Mouse (Mus musculus) forebrain, embryonic 12.5 days (tissue): ENCODE measurements around the gene Zrsr2. TPM values are rescaled to one million over a fixed set of nuclear protein-coding genes. Genes with fewer than 3 reads are reported as not detected.

Source experiments
- ATAC-seq: fragments of 200-750 bp; cut with Nextera tagmentation; 2 replicates; pipeline ENCODE4 v1.8.0; 2017; ENCODE audit warnings: moderate TSS enrichment; ENCODE audit not compliant: low FRiP score
- H3K27ac ChIP-seq: fragments of 300-500 bp; sonication (generic); 2 replicates; pipeline ENCODE4 v1.5.1; 2016; ENCODE audit warnings: mild to moderate bottlenecking
- H3K27me3 ChIP-seq: fragments of 300-500 bp; sonication (generic); 2 replicates; pipeline ENCODE4 v1.6.1; 2016; ENCODE audit warnings: mild to moderate bottlenecking
- H3K36me3 ChIP-seq: fragments of 300-500 bp; sonication (generic); replicated peaks from 2 replicates; pipeline ENCODE4 v1.6.1; 2016; ENCODE audit warnings: mild to moderate bottlenecking
- H3K4me1 ChIP-seq: fragments of 300-500 bp; sonication (generic); 2 replicates; pipeline ENCODE4 v1.6.1; 2016
- H3K4me2 ChIP-seq: fragments of 300-500 bp; sonication (generic); 2 replicates; pipeline ENCODE4 v1.6.1; 2016; ENCODE audit warnings: mild to moderate bottlenecking, moderate library complexity
- H3K4me3 ChIP-seq: fragments of 300-500 bp; sonication (generic); replicated peaks from 2 replicates; pipeline ENCODE4 v1.5.1; 2016; ENCODE audit warnings: mild to moderate bottlenecking
- H3K9ac ChIP-seq: fragments of 300-500 bp; sonication (generic); 2 replicates; pipeline ENCODE4 v1.6.1; 2016; ENCODE audit warnings: mild to moderate bottlenecking
- H3K9me3 ChIP-seq: fragments of 300-500 bp; sonication (generic); 2 replicates; pipeline ENCODE4 v1.6.1; 2016
- WGBS: fragments of 180-500 bp; shearing (Covaris S2); methylation state at CpG from one replicate; pipeline ENCODE4 v1.1.7; 2016; 5-methylcytosine and 5-hydroxymethylcytosine counted together
- polyA plus RNA-seq: library from polyadenylated mRNA; unstranded; fragments of >200 nt; fragmentation: Nextera tagmentation; extraction: Ambion mirVana; gene quantifications from 2 replicates; pipeline ENCODE4 v1.2.1, GENCODE M21; 2016

Zrsr2 gene
- polyA plus RNA-seq, 1 experiment from 2014 or later = 79.5 TPM

DNA sequence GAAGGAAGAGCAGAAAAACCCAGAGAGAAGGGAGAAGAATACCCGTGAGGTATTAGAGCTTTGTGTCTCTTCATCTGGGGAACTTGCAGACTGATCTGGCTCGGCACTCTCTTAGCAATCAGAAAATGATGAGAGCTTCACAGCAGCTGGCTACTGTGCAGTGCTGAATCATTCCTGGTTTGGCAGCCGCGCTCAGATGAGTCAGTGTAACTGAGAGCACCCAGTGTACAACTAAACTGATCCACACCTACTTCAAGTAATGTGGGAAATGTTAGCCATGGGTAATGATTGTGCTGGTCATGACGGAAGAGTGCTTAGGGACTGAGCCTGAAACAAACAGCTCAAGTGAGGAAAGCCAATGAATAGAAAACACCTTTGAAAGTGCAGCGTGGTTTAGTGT, 19.9 kb downstream of the Zrsr2 start:
- 87% methylated on average over 6 of the region's 6 CpGs for WGBS

DNA sequence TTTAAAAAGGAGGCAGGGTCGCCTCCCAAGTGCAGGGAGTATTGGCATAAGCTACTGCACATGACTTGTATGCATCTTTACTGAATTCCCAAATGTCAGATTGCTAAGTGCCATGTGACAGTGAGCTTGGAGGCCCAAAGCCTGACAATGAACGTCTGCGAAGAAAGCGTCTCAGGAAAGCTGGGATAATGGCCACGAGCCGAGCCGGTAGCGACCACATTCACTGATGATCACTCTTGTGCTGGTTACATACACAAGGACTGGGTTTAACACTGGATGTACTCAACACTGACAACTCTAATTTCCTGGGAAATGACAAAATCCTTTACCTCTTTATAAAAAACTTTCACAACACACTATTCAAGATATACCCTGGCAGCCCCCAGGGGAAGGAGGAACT, 23.7 kb downstream of the Zrsr2 start:
- Histone ChIP-seq H3K27me3 (peaks cover 14% of the 10 kb centered on the region), H3K4me3 (no peak overlapping the region), H3K4me1 (no peaks in the 10 kb centered on the region), H3K27ac (no peak overlapping the region), H3K9ac (no peak overlapping the region), H3K36me3 (0 out of 2 replicates have a peak, but pooled peaks cover 3% of the 10 kb centered on the region), H3K4me2 (no peak overlapping the region), H3K9me3 (no peaks in the 10 kb centered on the region)
- 83% methylated on average over 8 of the region's 8 CpGs for WGBS
- no peak for ATAC-seq

More for the DNA sequence above, 19.9 kb downstream of the Zrsr2 start:
- no peak for ATAC-seq
- H3K4me1 ChIP-seq = no peaks in the 10 kb centered on the region
- H3K4me3 ChIP-seq = no peak overlapping the region
- no peaks in the 10 kb centered on the region for H3K9me3 ChIP-seq
- H3K4me2 ChIP-seq = no peak overlapping the region
- peaks cover 16% of the 10 kb centered on the region for H3K27me3 ChIP-seq
- peaks cover 16% of the 10 kb centered on the region for H3K36me3 ChIP-seq
- H3K27ac ChIP-seq = no peak overlapping the region
- no peak overlapping the region for H3K9ac ChIP-seq

DNA sequence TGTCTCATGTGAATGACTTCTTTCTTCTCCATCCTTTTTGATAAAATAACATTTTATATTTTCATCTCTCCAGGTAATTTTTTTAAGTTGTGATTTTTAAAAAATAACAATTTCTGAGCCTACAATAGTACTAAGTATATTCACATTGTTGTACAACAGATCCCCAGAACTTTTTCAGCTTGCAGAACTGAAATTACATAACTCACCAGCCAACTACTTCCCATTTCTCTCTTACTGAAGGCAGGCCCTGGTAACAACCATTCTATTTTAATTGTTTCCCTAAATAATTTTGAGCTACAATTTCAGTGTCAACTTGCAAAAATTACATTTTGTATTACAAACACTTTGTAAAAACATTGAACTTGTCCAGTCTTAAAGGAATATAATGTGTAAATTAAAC, 28.9 kb downstream of the Zrsr2 start:
- Histone ChIP-seq H3K36me3 (no peaks in the 10 kb centered on the region), H3K9me3 (no peaks in the 10 kb centered on the region), H3K4me2 (no peak overlapping the region), H3K4me1 (no peaks in the 10 kb centered on the region), H3K27me3 (0 out of 2 replicates have a peak, but pooled peaks cover 4% of the 10 kb centered on the region), H3K27ac (no peak overlapping the region), H3K4me3 (no peak overlapping the region), H3K9ac (no peak overlapping the region)
- no peak for ATAC-seq

DNA sequence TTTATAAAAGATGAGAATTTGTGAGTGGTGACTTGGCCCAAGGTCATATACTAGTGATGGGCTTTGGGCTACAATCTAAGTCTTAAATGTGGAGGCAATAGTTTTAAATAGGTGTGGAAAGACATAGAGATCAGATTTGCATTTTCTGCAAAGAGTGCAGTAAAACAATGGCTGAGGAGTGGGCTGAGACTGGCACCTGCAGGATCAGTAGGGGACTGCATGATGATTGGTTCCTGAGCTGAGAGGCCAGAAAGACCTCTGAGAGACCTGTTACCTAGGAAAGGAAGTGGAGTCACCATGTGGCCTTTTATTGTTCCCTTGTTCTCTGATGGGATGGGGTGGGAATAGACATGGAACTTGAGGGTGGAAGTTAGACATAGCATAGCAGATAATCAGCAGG, 45.7 kb downstream of the Zrsr2 start:
- Histone ChIP-seq H3K9me3 (no peaks in the 10 kb centered on the region), H3K4me2 (no peak overlapping the region), H3K27me3 (no peaks in the 10 kb centered on the region; the same call in none of the 2 replicates), H3K4me1 (no peaks in the 10 kb centered on the region), H3K9ac (no peak overlapping the region), H3K36me3 (no peaks in the 10 kb centered on the region; the same call in 1 of the 2 replicates), H3K27ac (no peak overlapping the region), H3K4me3 (no peak overlapping the region)
- no peak for ATAC-seq

DNA sequence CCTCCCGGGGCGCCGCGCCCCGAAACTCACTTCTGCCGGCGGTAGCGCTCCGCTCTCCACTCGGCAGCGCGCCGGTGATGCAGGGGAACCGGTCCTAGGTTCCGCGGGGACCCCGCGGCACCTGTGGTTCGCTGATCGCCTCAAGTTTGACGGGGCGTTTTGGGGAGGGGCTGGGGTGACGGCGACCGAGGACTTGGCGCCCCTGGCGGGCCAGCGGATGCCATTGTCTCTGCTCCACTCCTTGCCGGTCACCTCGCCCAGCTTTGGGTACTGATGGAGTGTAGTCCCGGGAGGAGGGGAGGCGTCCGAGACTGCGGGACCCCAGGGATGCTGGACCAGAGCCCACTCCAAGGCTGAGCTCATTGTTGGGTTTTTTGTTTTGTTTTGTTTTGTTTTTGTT, 49.1 kb downstream of the Zrsr2 start:
- no peaks in the 10 kb centered on the region for H3K36me3 ChIP-seq
- H3K4me2 ChIP-seq = peak overlapping the region; percentile 48
- 22% methylated on average over 33 of the region's 34 CpGs for WGBS
- H3K9ac ChIP-seq = peak overlapping the region; percentile 61
- H3K27me3 ChIP-seq = no peaks in the 10 kb centered on the region; the same call in none of the 2 replicates
- peak overlapping the region; percentile 61 for H3K4me3 ChIP-seq
- peak overlapping the region; percentile 94 for H3K27ac ChIP-seq
- ATAC-seq = peak; percentile 65
- no peaks in the 10 kb centered on the region for H3K4me1 ChIP-seq
- H3K9me3 ChIP-seq = no peaks in the 10 kb centered on the region

DNA sequence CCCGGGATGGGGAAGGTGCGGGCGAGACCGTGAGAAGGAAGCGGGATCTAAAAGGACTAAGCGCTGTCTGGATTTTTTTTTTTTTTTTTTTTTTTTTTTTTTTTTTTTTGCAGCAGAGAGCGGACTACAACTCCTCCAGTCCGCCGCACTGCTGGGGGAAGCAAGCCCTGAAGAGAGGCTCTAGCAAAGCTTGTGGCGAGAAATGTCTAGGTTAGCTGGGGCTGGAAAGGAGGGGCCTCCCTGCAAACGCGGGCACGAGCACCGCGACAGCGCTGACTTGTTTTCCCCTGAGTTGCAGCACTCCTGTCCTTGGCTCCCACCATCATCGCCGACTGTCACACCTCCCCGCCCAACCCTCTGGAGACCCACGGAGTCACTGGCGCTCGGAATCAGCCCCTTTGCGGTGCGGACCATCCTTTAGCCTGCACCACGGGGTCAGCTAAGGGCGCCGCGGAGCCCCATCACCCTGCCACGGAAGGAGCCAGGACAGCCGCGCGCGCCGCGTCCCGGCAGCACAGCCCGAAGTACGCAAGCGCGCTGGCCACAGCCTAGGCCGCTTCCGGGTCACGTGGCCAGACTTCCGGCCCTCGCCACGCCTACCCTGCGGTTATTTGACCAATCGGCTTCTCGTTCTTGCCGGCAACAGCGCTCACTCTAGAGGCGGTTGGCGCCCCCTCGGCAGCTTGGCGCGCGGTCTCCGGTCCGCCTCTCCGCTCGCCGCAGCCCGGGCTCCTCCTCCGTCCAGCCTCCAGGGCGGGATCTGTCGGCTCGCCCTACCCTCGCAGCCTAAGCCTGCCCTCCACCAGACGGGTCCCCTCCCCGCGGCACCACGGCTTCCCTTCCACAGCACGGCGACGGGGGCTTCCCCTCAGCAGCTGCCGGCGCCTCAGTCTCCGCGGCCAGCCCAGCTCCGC, 49.9 kb downstream of the Zrsr2 start, which contains the start of gene Ap1s2:
TSS of gene Ap1s2 (plus strand) at position 681 of the 914 bp plus-strand sequence.
- H3K27ac ChIP-seq = peak within 1 kb of the TSS; percentile 94
- H3K4me1 ChIP-seq = no peaks in the 10 kb centered on the region
- peak within 1 kb of the TSS; percentile 61 for H3K9ac ChIP-seq
- H3K4me2 ChIP-seq = peak within 1 kb of the TSS; percentile 52
- H3K4me3 ChIP-seq = peak within 1 kb of the TSS; percentile 61
- no peaks in the 10 kb centered on the region for H3K9me3 ChIP-seq
- H3K36me3 ChIP-seq = no peaks in the 10 kb centered on the region
- whole genome bisulfite sequencing = 22% methylated on average over 60 of the region's 80 CpGs
- H3K27me3 ChIP-seq = no peaks in the 10 kb centered on the region; the same call in none of the 2 replicates
- peak; percentile 99 for ATAC-seq

DNA sequence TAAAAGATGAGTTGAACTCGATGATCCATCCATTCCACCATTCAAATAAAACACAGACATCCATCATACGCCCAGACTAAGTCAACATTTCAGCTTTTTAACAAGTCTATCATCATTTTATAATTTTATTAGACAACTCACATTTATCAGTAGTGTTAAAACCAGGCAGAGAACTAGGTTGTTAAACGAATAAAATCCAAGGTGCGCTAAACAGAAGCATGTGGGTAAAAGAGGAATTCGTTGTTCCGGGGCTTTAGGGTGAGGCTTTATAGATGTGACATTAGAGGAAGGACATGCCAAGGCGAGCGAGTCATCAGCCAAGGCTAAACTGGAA, 50.5 kb downstream of the Zrsr2 start:
- no peaks in the 10 kb centered on the region for H3K4me1 ChIP-seq
- no peak overlapping the region for H3K9ac ChIP-seq
- no peak for ATAC-seq
- H3K27ac ChIP-seq = peak overlapping the region; percentile 85
- peak overlapping the region; percentile 61 for H3K4me3 ChIP-seq
- H3K9me3 ChIP-seq = no peaks in the 10 kb centered on the region
- 32% methylated on average over 8 of the region's 8 CpGs for WGBS
- peak overlapping the region; percentile 52 for H3K4me2 ChIP-seq
- H3K27me3 ChIP-seq = peaks cover 5% of the 10 kb centered on the region
- no peaks in the 10 kb centered on the region for H3K36me3 ChIP-seq

DNA sequence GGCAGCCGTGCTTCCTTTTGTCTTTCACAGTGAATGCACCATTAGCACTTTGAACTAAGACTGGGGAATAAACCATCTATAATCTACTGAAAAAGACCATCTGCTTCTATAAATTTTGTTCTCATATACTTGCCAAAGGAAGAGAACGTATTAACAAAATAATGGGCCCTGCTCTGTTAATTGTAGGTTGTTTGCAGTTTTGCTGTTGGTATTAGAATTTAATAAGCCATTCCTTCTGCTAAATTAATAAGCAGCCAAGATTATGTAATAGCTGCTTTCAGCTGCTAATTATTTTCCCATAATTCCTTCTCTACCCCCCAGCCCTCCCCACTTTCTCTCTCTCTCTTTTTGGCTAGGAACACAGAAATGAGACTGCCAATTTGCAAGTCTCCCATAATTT, 51.6 kb downstream of the Zrsr2 start:
- 71% methylated on average over 2 of the region's 2 CpGs for WGBS
- Histone ChIP-seq H3K9ac (no peak overlapping the region), H3K4me2 (no peak overlapping the region)

DNA sequence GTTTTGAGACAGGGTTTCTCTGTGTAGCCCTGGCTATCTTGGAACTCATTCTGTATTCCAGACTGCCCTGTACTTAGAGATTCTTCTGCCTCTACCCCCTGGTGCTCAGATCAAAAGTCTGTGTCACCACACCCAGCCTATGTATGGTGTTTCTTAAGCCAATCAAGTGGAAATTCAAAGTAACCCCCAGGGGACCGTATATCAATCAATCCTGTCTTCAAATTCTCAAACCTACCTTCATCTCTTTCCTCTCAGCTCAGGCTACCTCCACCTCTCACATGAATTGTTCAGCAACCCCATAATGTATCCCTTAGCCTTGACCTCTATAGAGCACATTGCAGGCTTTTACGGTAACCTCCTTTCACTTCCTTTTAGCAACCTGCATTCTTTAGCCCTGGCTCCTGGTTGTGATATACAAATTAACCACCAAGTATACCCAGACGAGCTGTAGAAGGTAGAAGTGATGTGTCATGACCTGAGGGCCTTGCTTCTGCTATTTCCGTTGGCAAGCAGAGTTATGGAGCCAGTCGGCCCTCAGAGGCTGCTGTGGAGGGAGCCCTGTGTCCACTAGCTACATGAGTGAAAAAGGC, 58.9 kb downstream of the Zrsr2 start:
- ATAC-seq = no peak
- H3K9ac ChIP-seq = no peak overlapping the region
- H3K4me2 ChIP-seq = no peak overlapping the region
- 77% methylated on average over 5 of the region's 5 CpGs for WGBS
- no peaks in the 10 kb centered on the region for H3K9me3 ChIP-seq
- no peak overlapping the region for H3K27ac ChIP-seq
- H3K36me3 ChIP-seq = no peaks in the 10 kb centered on the region
- H3K4me3 ChIP-seq = no peak overlapping the region
- H3K27me3 ChIP-seq = peaks cover 17% of the 10 kb centered on the region
- no peaks in the 10 kb centered on the region for H3K4me1 ChIP-seq

More for the DNA sequence above, 51.6 kb downstream of the Zrsr2 start:
- no peak for ATAC-seq
- H3K36me3 ChIP-seq = no peaks in the 10 kb centered on the region
- H3K4me3 ChIP-seq = no peak overlapping the region
- no peaks in the 10 kb centered on the region for H3K4me1 ChIP-seq
- no peak overlapping the region for H3K27ac ChIP-seq
- no peaks in the 10 kb centered on the region for H3K9me3 ChIP-seq
- peaks cover 7% of the 10 kb centered on the region; the same call in 1 of the 2 replicates for H3K27me3 ChIP-seq

DNA sequence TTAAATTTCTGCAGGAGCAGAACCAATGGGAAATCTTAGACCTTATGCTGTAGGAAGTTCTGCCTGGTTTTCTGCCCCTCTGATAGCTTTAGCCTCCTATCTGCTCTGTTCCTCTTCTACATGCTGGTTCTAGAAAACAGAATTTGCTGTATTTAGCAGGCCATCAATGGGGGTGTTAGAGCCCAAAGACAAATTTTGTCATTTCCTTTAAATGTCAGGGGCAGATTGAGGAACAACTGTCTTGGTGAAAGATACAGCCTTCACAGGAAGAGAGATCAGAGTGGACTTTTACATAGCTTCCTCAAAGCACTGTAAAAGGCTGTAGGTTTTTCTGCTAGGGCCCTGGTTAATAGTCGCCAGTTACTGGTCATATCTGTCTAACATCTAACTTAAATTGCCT, 61.1 kb downstream of the Zrsr2 start:
- no peak for ATAC-seq
- H3K27me3 ChIP-seq = peaks cover 10% of the 10 kb centered on the region; the same call in 1 of the 2 replicates
- no peak overlapping the region for H3K9ac ChIP-seq
- no peak overlapping the region for H3K4me3 ChIP-seq
- no peaks in the 10 kb centered on the region for H3K9me3 ChIP-seq
- H3K36me3 ChIP-seq = no peaks in the 10 kb centered on the region
- H3K27ac ChIP-seq = no peak overlapping the region
- H3K4me1 ChIP-seq = no peaks in the 10 kb centered on the region
- no peak overlapping the region for H3K4me2 ChIP-seq
- WGBS = 91% methylated on average over 1 of the region's 1 CpGs

DNA sequence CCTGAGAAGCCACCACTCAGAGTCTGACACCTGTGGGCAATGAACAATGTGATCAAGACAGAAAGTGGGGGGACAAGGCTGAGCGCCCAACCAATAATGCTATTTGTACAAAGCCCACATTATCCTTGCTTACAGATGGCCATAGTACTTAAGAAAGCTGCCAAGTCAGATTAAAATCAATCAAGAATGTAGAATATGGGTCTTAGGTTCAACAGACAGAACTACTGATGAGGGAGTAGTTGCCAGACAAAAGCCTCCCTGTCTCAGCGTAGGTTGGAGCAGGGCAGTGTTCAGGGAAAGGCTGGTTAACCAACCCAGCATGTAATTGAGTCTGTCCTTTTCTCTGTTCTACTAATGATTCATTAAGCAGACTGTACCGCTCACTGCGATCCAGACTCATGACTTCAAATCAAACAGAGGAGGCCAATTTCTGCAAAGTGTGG, 72.9 kb downstream of the Zrsr2 start:
- no peak overlapping the region for H3K27ac ChIP-seq
- WGBS = 42% methylated on average over 4 of the region's 4 CpGs
- H3K36me3 ChIP-seq = no peaks in the 10 kb centered on the region
- peaks cover 24% of the 10 kb centered on the region for H3K27me3 ChIP-seq
- H3K9ac ChIP-seq = no peak overlapping the region
- no peaks in the 10 kb centered on the region for H3K9me3 ChIP-seq
- peak; percentile 77; the same call in 1 of the 2 replicates for ATAC-seq
- no peak overlapping the region for H3K4me3 ChIP-seq
- H3K4me2 ChIP-seq = no peak overlapping the region
- no peaks in the 10 kb centered on the region for H3K4me1 ChIP-seq
